7 mouse cellular contexts compared by ENCODE assay signal in genomic region chr3:75517631-75518250, GRCm38 (mm10). TPM values are rescaled to one million over a fixed set of nuclear protein-coding genes. Genes with fewer than 3 reads are reported as not detected.
DNase-seq lines count a peak whose midpoint lies in the region; ATAC-seq and TF ChIP-seq lines count a peak whose summit lies in the region.

No protein-coding gene starts in this region.

- no peaks in the 10 kb centered on the region for H3K4me1 ChIP-seq in bone marrow, adult 2 months (ENCODE audit: control insufficient read depth, insufficient read depth, low read length)
- no peaks in the 10 kb centered on the region for H3K4me1 ChIP-seq in forebrain, postnatal 0 days (ENCODE audit: insufficient read depth)
- no peaks in the 10 kb centered on the region for H3K4me1 ChIP-seq in liver, embryonic 11.5 days (replicated peaks; ENCODE audit: control insufficient read depth, insufficient read depth, low read length)

- H3K9ac ChIP-seq in forebrain, postnatal 0 days = no peak overlapping the region
- no peak overlapping the region for H3K9ac ChIP-seq in liver, embryonic 11.5 days (ENCODE audit: low read depth, low read length)

- no peak overlapping the region for H3K4me2 ChIP-seq in forebrain, postnatal 0 days (ENCODE audit: low read depth)
- no peak overlapping the region for H3K4me2 ChIP-seq in liver, embryonic 11.5 days

- ATAC-seq in forebrain, postnatal 0 days = no peak
- ATAC-seq in liver, embryonic 11.5 days (replicated peaks; ENCODE audit: low FRiP score) = peak; percentile 74

- 73% methylated on average over 7 of the region's 7 CpGs for WGBS in bone marrow, adult 2 months
- 77% methylated on average over 7 of the region's 7 CpGs for WGBS in forebrain, postnatal 0 days
- 80% methylated on average over 7 of the region's 7 CpGs for WGBS in liver, embryonic 11.5 days

- H3K36me3 ChIP-seq in forebrain, postnatal 0 days (ENCODE audit: insufficient read depth) = peaks cover 19% of the 10 kb centered on the region
- peaks cover 10% of the 10 kb centered on the region; the same call in 1 of the 2 replicates for H3K36me3 ChIP-seq in liver, embryonic 11.5 days (ENCODE audit: control insufficient read depth, insufficient read depth, low read length)

- no peak overlapping the region for H3K27ac ChIP-seq in bone marrow, adult 2 months (ENCODE audit: control insufficient read depth, insufficient read depth, low read depth, low read length, poor library complexity)
- no peak overlapping the region for H3K27ac ChIP-seq in forebrain, postnatal 0 days (ENCODE audit: low read depth, low read length)
- no peak overlapping the region for H3K27ac ChIP-seq in liver, embryonic 11.5 days (ENCODE audit: low read depth, low read length)

- peak; percentile 33 for DNase-seq in urinary bladder, postnatal 25 days (ENCODE audit: low spot score)
- DNase-seq in urinary bladder, postnatal 10 days (ENCODE audit: low spot score) = no peak
- DNase-seq in forebrain, postnatal 0 days = no peak
- peak; percentile 39 for DNase-seq in kidney, postnatal 14 days
- DNase-seq in liver, embryonic 11.5 days (ENCODE audit: low spot score) = no peak
- DNase-seq in right cerebral cortex, adult 2 months (ENCODE audit: low spot score in 2 of 2) = peak; percentile 53 to 59

- TF ChIP-seq POLR2A in bone marrow, adult 2 months (IDR thresholded peaks at IDR 0.05; ENCODE audit: borderline replicate concordance, control insufficient read depth, low read depth, low read length) = no peak

- TF ChIP-seq CTCF in bone marrow, adult 2 months (IDR thresholded peaks at IDR 0.05; ENCODE audit: control insufficient read depth, insufficient read depth, low read length) = peak; percentile 52
- peak; percentile 61 for TF ChIP-seq CTCF in forebrain, postnatal 0 days (IDR thresholded peaks at IDR 0.05; ENCODE audit: low read depth)

- H3K9me3 ChIP-seq in forebrain, postnatal 0 days (ENCODE audit: low read length) = no peaks in the 10 kb centered on the region
- no peaks in the 10 kb centered on the region for H3K9me3 ChIP-seq in liver, embryonic 11.5 days (ENCODE audit: control insufficient read depth, low read length)

- H3K4me3 ChIP-seq in bone marrow, adult 2 months (replicated peaks; ENCODE audit: control insufficient read depth, low read depth, low read length) = no peak overlapping the region
- no peak overlapping the region for H3K4me3 ChIP-seq in forebrain, postnatal 0 days (ENCODE audit: low read depth, low read length)
- H3K4me3 ChIP-seq in liver, embryonic 11.5 days (ENCODE audit: low read depth, low read length) = no peak overlapping the region

- H3K27me3 ChIP-seq in forebrain, postnatal 0 days (ENCODE audit: insufficient read depth, low read length) = no peaks in the 10 kb centered on the region
- H3K27me3 ChIP-seq in liver, embryonic 11.5 days (replicated peaks; ENCODE audit: control insufficient read depth, insufficient read depth, low read length) = no peaks in the 10 kb centered on the region

RNA-seq across cellular contexts. Expression of gene Wdr49, which starts 35.8 kb away (rescaled TPM):
- not detected in 2 replicates for polyA plus RNA-seq in bone marrow, adult 2 months (2011; ENCODE audit: insufficient read depth, insufficient read length, low replicate concordance, missing spikeins)
- 0.95 and 1.0 TPM in 2 replicates for total RNA-seq in forebrain, postnatal 0 days (2014; rRNA removed)
- polyA plus RNA-seq in forebrain, postnatal 0 days (2015; fragmentation: Nextera tagmentation; extraction: Ambion mirVana) = 0.19 and 0.36 TPM in 2 replicates
- not detected in 2 replicates for polyA plus RNA-seq in liver, embryonic 11.5 days (2014; fragmentation: Nextera tagmentation; extraction: Ambion mirVana)

RNA-seq across cellular contexts. Expression of gene Pdcd10, which starts 38.9 kb away (rescaled TPM):
- polyA plus RNA-seq in bone marrow, adult 2 months (2011; ENCODE audit: insufficient read depth, insufficient read length, low replicate concordance, missing spikeins) = 34.4 and 45.9 TPM in 2 replicates
- 65.7 and 71.9 TPM in 2 replicates for total RNA-seq in forebrain, postnatal 0 days (2014; rRNA removed)
- polyA plus RNA-seq in forebrain, postnatal 0 days (2015; fragmentation: Nextera tagmentation; extraction: Ambion mirVana) = 98.0 and 110 TPM in 2 replicates
- polyA plus RNA-seq in liver, embryonic 11.5 days (2014; fragmentation: Nextera tagmentation; extraction: Ambion mirVana) = 96.1 and 104 TPM in 2 replicates

RNA-seq across cellular contexts. Expression of gene Serpini1, which starts 39.6 kb away (rescaled TPM):
- polyA plus RNA-seq in bone marrow, adult 2 months (2011; ENCODE audit: insufficient read depth, insufficient read length, low replicate concordance, missing spikeins) = 0.31 and 1.3 TPM in 2 replicates
- 110 and 112 TPM in 2 replicates for total RNA-seq in forebrain, postnatal 0 days (2014; rRNA removed)
- 97.1 and 117 TPM in 2 replicates for polyA plus RNA-seq in forebrain, postnatal 0 days (2015; fragmentation: Nextera tagmentation; extraction: Ambion mirVana)
- 0.57 and 0.75 TPM in 2 replicates for polyA plus RNA-seq in liver, embryonic 11.5 days (2014; fragmentation: Nextera tagmentation; extraction: Ambion mirVana)

Comparison
In these comparisons a context has a peak if more than half of its experiments do, and no peak if none do; other contexts are left out.
1. DNase-seq: peak in urinary bladder, postnatal 25 days (single experiment), kidney, postnatal 14 days (single experiment) and right cerebral cortex, adult 2 months (2 of 2); none in urinary bladder, postnatal 10 days (single experiment), forebrain, postnatal 0 days (single experiment) and liver, embryonic 11.5 days (single experiment).
2. RNA of gene Serpini1, which starts 39.6 kb away (polyA plus RNA-seq): 97.1 to 117 TPM in forebrain, postnatal 0 days; 0.31 to 1.3 TPM in bone marrow, adult 2 months and 0.57 to 0.75 TPM in liver, embryonic 11.5 days; every median in the first group is over 10 times any median in the second.